Mouse (Mus musculus) layer of hippocampus, adult 8-10 months (tissue): ENCODE data around the gene Sycp2l. TPM values are rescaled to one million over a fixed set of nuclear protein-coding genes. Genes with fewer than 3 reads are reported as not detected.
"Not testable (repeated sequence)": the region's sequence is repeated elsewhere in the genome, so short reads cannot be mapped to it uniquely, and the experiment has no call there.

Experiments used
- DNase-seq, 2 experiments: peaks; one replicate each; pipeline ENCODE4 v3.0.0; 2022; ENCODE audit warnings: low spot score in 2 of 2
- total RNA-seq, 4 experiments: library from RNA; stranded (reverse); gene quantifications; 2 replicates each; pipeline ENCODE4 v1.2.4; 2022

Gene Sycp2l
- total RNA-seq, 4 experiments from 2014 or later: 0.30 TPM; not detected in 3

DNA sequence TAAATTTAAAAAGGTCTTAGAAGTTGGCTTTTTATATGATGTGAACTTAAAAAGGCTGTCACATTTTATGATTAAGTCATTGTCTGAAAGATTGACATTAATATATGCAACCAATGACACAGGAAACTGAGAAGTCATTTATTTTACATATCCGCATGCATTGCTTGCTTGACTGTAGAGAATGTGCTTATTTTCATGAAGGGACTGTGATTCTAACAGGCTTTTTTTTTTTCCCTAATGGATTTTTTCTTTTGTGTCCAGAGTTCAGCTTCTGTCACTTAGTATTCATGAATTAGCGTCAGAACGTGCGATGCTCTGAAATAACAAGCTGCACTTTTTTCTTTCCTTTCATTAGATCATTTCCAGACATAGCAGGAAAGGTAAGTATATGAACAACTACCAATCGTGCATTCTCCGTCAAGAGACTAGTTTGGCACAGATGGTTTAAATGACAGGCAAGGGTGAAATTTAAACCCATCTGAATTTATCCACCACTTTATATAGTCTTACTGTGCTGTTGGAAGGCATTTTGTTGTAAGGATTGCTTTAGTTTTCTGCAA is 9.6 kb downstream of the Sycp2l start:
- DNase-seq: no peak

DNA sequence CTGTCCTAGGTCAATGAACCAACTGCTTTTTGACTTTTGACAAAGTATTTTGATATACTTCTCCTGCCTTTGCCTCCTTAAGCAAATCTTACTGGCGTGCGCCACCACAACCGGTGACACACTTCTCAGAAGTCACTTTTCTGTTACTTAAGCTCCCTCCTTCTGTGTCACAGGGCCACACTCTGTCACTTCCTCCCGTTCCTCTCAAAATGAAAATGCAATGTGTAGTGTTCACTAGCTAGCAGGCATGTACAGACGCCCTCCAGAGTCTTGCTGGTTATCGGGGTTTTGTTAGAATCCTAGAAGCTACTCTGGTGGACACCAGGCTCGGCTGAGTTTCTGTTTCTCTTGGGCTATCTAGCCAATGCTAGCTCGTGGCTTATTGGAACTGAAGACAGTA is 14.2 kb downstream of the Sycp2l start:
- DNase-seq: no peak

DNA sequence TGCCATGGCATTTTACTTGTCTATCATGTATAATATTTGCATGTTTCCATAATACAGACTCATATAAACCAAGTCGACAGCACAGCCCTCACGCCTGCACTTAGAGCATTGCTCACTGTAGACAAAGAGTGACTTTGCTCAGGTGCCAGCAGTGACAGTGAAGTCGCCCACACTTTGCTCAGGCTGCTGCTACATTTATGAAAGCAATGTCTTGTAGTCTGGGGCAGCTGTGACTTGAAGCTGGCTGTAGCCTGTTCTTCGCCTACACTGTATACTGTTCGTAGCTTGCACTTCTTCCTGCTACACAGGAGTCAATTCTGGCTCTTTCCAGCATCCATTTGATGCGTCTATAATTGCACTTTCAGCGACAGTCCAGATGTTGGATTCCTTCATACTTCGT is 15.0 kb downstream of the Sycp2l start:
- DNase-seq: no peak

DNA sequence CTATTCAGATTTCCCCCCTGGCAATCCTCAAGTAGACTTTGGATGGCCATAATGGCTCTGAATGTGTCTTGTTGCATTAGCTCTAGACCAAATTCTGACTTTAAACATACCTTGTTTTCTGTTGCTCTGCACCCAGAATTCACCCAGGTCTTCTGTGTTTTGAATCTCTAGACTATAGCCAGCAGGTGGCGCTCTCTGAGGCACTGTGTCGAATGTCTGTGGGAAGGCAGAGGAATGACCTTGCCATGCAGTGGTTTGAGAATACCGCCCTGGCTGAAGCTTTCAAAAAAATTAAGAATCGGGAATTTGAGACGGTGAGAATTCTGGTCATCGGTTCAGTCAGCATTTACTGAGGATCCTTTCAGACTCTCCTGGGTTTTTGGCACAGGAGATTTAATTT is 20.8 kb downstream of the Sycp2l start:
- DNase-seq: peak in 1 of 2 experiments; percentile 24

DNA sequence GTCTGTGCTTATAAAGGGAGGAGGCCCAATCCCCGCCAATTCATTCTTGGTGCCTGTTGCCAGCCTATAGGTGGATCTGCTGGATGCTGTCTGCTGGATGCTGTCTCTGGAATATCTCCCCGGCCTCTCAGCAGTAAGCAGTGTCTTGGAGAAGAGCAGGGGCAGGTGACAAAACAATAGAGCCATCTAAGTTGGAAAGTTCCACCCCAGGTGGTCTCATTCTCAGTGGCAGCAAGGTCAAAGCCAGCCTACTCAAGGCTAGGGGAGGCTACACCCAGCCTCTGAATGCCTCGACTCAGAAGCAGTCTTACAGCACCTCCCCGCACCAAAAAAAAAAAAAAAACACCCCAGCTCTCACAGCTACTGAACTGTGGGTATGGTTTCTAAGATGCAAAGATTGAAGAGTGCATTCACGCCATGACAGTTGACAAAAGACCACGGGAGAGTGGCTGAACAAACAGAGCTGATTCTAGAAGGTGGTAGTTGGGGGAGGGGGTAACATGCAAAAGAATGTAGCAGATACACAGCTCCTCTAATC is 31.4 kb downstream of the Sycp2l start:
- DNase-seq: no peak

DNA sequence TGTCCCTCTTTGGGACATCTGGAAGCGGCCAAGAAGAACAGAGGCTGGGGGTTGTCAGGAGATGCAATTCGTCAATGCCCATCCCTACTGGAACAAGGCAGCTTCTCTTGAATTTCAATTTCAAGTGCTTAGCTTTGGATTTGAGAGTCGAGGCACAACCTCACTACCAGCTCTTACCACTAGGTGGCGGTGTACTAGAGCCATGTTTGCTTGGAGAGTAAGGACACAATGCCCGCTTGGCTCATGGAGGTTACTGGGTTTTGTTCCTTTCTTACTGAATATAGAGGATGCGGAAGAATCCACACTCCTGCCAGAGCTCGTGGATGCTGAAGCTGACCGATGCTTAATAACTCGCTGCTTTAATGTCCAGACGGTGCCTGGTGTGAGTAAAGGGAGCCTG is 32.2 kb downstream of the Sycp2l start:
- peak; percentile 19 to 79 for DNase-seq

DNA sequence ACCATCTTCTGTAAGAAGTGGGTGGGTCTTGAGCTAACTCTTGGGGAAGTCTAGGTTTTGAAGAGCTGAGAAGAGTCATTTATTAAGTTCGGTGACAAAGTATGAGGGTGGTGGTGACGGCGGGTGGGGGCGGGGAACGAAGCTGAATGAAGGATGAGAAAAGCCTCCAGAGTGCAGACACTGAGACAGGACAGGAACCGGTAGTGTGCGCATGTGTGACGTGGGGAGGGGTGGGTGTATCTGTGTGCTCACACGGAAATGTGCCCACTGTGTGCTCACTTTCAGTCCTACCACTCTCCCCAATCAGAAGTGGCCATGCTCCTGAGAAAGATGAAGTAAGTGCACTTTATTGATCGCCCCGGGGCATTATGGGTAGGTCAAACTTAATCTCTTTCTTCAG is 39.0 kb downstream of the Sycp2l start:
- DNase-seq: no peak

DNA sequence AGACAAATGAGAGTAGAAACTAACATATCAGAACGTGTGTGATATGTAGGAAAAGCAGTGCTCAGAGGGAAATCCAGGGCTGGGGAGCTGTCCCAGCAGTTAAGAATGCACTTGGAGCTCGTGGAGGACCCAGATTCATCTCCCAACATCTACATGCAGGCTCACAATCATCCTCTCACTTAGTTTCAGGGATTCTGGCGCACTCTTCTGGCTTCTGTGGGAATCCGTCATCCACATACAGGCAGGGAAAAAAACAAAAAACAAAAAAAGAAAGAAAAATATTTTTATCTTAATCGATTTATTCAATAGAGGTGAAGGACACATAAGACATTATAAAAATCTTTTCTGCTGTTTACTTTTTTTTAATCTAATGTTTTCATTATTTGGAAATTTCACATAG is 44.3 kb downstream of the Sycp2l start:
- no peak for DNase-seq

DNA sequence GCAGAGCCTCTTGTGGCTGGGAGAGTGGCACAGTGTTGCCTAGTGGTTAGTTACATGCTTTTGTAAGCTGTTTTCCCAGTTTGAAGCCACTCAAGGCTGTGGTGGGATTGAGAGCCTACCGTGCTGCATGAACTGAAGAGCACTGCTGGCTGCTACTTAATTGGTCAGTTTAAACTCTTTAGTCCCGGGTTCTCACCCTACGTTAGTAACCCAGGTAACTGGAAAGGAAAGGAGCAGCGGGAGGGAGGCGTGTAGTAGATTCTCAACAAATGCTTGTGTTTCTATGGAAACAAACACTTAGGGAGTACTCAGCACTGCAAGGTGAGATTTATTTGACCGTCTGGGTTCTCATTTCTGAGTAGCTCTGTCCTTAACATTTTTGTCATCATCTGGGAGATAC is 73.8 kb downstream of the Sycp2l start:
- DNase-seq: no peak

DNA sequence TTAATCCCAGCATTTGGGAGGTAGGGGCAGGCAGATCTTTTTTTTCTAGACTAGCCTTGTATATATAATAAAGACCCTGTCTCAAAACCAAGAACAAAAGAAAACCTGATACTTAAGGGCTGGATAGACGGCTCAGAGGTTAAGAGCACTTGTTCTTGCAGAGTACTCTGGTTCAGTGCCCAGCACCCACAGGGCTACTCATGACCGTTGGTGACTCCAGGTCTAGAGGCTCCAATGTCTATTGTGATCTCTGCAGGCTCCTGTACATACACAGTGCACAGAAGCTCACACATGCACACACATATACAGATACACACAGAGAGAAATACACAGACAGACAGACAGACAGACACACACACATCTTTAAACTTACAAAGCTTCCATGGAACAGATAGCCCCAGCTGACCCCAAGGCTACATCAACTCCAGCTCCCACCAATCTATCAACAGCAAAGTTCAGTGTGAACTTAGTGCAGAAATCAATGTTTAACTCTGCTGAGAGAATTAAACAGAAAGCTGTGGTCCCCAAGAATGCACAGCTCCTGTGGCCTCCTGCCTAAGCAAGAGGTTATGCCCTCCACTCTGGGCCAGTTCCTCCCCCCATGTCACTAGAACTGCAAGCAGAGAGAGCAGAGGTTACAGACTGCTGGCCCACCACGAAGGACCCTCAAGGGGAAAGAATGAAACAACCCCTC is 81.7 kb downstream of the Sycp2l start:
- DNase-seq: no peak

DNA sequence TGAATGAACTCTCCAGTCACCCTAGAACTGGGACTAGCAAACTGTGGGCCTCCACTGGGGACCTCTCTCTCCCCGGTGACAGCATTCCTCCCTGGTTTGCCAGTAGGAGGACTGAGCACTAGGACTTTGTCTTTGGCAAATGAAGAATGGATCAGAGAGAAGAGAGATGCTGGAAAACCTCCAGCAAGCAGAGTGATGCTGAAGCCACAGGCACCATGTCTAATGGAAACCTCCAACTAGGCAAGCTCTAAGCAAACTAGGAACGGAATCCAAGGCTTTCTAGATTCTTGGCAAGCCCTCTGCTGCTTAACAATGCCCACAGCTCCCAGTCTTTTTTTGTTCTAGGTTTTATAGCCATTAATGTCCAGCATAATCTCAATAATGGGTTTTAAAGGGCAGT is 86.8 kb downstream of the Sycp2l start:
- peak in 1 of 2 experiments; percentile 28 for DNase-seq

DNA sequence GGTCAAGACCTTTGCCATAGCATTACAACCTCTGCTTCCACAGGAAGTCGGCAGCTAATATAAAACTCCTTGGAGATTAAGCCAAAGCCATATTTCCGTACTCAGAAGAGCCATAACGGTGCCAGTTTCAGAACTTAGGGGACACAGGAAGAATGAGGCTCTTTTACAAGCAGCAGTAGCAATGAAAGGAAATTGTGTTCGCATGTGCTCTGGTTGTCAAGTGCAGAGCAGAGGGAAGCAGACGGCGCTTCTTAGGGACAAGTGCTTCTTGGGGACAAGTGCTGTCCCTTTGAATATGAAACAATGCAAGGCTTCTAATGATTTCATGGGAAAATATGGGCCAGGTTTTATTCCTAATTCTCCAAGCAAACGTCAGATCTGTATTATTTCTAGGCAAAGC is 89.2 kb downstream of the Sycp2l start:
- peak; percentile 13 to 18 for DNase-seq

DNA sequence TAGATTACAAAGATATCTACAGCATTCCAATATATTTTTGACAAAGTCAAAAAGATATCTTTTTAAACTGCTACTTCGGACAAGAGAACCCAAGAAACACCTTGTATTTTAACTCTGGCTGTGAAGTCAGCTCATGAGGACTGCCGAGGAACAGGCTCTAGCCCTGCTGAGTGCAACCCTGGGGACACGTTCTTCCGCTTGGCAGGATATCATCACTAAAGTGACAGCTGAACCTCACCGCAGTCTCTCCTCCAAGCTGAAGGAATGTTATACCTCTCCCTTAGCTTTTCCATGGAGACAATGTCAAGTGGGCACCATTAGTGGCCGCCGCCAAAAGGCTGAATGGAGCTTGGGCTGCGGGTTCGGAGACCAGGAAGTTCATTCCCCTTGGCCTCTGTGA is 89.6 kb downstream of the Sycp2l start:
- DNase-seq: no peak

DNA sequence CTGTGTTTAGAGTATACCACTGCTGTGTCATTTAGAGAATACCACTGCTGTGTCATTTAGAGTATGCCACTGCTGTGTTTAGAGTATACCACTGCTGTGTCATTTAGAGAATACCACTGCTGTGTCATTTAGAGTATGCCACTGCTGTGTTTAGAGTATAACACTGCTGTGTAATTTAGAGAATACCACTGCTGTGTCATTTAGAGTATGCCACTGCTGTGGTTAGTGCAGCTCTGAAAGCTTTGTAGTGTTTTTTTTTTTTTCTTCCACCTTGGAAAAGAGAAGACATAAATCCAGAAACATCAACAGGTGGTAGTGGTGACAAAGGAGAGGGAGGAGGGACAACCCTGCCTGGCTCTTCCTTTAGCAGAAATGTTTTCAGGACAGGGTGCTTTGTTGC is 91.5 kb downstream of the Sycp2l start:
- not testable (repeated sequence) for DNase-seq

DNA sequence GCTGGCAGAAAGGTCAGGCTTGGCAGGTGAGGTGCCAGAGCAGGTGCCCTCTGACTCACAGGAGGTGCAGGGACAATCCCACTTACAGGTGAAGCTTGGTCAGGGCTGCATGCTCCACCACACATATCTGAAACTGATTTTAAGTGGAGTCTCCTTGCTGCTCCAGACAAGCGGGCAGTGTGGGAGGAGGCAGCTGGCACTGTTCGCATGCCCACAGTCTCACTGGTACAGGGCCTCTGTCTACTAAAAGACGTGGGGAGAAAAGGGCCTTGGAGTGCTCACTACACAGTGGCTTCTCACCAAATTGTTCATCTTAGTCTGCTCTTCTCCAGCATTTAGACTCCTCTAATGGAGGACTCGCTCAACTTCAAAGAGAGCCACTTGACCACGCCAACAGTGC is 92.1 kb downstream of the Sycp2l start:
- DNase-seq: peak; percentile 22 to 42

DNA sequence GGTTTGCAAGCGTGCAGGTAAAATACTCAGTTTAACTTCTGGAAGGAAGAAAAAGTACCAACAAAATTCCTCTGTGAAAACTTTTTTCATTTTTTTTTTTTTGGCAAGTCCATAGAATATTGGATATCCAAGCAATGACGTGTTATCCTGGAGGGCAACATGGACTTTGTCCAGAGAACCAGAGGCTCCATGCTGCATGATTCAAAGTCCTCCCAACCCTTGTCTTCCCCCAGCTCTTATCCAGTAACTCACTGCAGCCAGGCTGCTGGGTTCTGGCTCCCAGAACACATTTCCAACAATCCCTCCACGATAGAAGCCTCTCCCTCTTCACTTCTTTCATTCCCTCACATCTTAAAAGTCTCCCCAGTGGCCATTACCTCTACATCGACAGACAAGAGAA is 97.2 kb downstream of the Sycp2l start:
- no peak for DNase-seq

DNA sequence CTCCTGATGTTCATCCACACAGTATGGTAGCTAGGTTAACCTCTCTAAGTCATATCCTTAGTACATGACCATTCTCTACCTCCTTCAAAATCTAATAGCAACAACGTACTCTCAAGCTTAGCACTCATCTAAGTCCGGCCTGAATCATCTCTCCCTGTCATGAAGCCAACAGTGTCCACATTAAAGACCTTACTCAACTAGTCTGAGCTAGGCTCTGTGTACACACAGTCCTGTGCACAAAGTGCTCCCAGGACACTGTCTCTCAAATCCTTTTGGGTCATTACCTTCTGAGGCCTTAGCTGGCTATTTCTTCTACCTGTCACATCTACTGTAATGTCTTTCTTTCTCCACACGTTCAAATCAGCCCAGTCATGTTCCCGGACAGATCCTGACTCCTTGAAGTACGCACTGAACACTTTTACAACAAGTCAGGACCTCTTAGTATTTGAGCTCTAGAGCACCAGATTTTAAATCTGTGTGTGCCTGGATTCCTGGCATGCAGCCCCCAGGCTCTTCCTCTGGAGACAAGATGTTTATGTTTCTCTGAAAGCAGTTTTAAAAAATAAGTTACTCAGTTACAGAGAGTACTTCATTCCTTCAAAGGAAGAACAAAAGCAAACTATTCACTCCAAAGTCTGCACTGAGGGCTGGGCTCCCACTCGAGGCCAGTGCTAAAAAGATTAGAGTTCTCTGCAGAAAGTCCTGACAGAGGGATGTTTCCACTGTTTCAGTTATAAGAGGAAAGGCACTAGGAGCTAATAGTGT is 98.6 kb downstream of the Sycp2l start:
- no peak for DNase-seq

DNA sequence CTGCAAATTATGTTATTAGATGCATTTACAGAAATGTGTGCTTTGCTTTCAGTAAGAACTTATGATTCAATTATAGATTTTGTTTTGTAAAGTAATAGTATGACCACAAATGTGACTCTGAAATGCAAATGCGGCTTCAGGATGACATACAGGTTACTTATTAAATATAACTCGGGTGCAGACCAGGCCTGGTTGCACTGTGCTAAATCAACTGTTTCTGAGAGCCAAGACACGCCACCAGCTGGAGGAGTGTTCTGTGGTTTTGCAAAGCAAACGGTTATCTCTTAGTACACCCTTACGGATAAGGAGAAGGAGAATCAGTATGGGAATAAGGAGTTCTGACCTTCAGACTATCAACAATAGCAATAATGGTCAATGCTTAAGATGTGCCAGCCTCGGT is 101.6 kb downstream of the Sycp2l start:
- DNase-seq: no peak

DNA sequence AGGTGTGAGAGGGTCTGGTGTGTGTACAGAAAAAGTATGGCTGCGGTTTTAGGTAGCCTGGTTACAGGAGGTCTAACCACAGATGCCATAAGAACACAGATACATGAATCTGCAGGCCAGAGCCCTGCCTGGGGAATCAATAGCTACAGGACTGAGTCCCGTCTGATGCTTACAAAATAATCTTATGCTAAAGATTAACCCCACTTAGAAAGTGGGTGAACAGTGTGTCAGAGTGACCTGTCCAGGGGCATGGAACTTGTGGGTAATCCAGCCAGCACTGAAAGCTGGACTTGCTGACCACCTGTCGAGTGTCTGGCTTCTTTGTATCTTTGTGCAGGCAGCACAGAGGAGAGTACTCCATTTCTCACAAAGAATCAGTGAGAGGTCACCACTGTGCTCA is 102.1 kb downstream of the Sycp2l start:
- no peak for DNase-seq

DNA sequence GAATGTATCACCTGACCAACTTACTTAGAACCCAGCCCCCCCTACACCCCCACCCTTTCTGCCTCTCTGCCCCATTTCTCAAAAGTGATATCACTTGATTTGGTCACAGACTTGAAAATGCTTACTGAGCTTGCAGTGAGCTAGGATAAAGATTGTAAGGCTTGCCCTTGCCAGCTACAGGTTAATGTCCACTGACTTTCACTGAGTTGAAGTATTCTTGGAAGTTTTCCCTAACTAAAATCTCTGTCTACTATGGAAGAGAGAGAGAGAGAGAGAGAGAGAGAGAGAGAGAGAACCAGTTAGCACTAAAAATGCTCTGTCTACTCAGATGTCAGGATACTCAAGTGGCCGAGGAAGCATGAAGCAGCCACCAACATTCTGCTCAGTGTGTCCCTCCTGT is 104.9 kb downstream of the Sycp2l start:
- DNase-seq: no peak

DNA sequence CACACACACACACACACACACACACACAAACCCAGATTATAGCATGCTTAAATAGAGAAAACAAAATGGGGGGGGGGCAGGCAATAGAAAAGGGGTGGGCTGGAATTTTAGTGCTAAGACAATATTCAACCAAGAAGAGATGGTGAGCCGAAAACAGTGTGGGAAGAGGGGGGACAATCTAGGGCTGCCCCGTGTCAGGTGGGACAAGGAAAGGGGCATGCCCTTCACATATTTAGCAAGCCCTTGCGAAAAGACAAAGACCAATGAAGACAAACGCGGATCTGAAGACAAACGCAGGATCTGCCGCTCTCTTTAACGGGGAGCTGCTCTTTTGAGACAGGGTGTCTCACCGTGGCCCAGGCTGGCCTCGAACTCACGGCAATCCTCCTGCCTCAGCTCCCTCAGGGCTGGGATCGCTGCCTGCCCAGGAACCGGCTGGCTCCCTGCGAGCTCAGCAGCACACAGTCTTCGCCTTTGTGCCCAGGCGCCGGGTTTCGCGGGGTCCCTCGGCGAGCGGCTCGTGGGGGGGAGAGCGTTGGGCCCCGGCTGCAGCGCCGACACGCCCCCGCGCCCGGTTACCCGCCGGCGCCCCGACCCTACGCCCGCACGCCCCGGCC is 105.7 kb downstream of the Sycp2l start:
- no peak for DNase-seq

DNA sequence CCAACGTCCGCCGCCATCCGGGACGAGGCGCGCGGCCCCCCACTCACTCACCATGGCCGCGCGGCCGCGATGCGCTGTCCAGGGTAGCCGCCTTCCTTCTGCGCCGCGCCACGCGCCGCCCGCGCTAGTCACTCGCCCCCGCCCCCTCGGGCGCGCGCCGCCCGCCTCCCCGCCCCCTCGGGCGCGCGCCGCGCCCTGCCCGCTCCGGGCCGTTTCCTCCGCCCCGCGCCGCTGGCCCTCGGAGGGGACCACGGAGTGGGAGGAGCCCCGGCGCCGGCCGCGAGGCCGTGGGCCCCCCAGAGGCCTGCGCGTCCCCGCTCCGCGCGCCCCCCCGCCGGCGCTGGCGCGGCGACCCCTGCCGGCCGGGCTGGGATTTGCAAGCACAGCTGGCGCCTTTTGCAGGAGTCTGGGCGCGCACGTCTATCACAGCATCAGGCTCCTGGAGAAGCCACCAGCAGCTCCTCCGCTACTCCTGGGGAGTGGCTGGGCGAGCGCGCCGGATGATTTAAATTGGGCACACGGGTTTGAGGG is 106.3 kb downstream of the Sycp2l start, which contains the start of gene Elovl2:
Gene Elovl2, minus strand, starts transcription at position 102 of the 531 bp plus-strand sequence.
- DNase-seq: peak in 1 of 2 experiments; percentile 50
